Mouse (Mus musculus) cortical plate, adult 2 months (tissue): Measurements from ENCODE around the gene Kcnj2. TPM values are rescaled to one million over a fixed set of nuclear protein-coding genes. Genes with fewer than 3 reads are reported as not detected.

Experiments used
- H3K27ac ChIP-seq: fragments of 200-500 bp; 2 replicates; pipeline ENCODE4 v1.5.1; 2012; ENCODE audit warnings: low read length, control low read depth, inconsistent platforms; ENCODE audit not compliant: insufficient read depth
- H3K4me1 ChIP-seq: fragments of 200-500 bp; 2 replicates; pipeline ENCODE4 v1.6.1; 2011; ENCODE audit warnings: low read length; ENCODE audit not compliant: control insufficient read depth, insufficient read depth
- H3K4me3 ChIP-seq: fragments of 200-500 bp; 2 replicates; pipeline ENCODE4 v1.5.1; 2011; ENCODE audit warnings: mild to moderate bottlenecking, low read length, control low read depth; ENCODE audit not compliant: insufficient read depth
- CTCF ChIP-seq: fragments of 200-500 bp; IDR thresholded peaks from 2 replicates; pipeline ENCODE4 v1.5.1; 2011; ENCODE audit warnings: mild to moderate bottlenecking, control low read depth, low read length; ENCODE audit not compliant: insufficient read depth; ENCODE audit errors: extremely low read depth
- POLR2A ChIP-seq: fragments of 200-500 bp; IDR thresholded peaks from 2 replicates; pipeline ENCODE4 v1.6.1; 2011; ENCODE audit warnings: mild to moderate bottlenecking, low read length, control low read depth; ENCODE audit not compliant: insufficient read depth; ENCODE audit errors: extremely low read depth
- polyA plus RNA-seq: library from polyadenylated mRNA; depleted of rRNA; stranded (reverse); fragments of >200 nt; gene quantifications from 2 replicates; pipeline ENCODE4 v1.2.3, GENCODE M21; 2012

Gene Kcnj2
- polyA plus RNA-seq, 1 experiment: 11.4 TPM

- peaks cover 4% of the 10 kb centered on the region; the same call in 1 of the 2 replicates for H3K4me1 ChIP-seq
- H3K4me3 ChIP-seq: no peak overlapping the region
- H3K27ac ChIP-seq: no peak overlapping the region
- no peak for TF ChIP-seq POLR2A
- TF ChIP-seq CTCF: no peak
Measured at GRCm38 (mm10) chr11:111059440-111059839, 6.5 kb upstream of the Kcnj2 start.

- H3K27ac ChIP-seq: no peak overlapping the region
Measured at GRCm38 (mm10) chr11:111060216-111060615, 5.7 kb upstream of the Kcnj2 start.

GRCm38 (mm10) chr11:111064751-111065527 is 1.0 kb upstream of the Kcnj2 start:
- TF ChIP-seq CTCF: peak; percentile 75
- no peak for TF ChIP-seq POLR2A
- Histone ChIP-seq H3K27ac (peak overlapping the region; percentile 66; the same call in 1 of the 2 replicates), H3K4me3 (peak overlapping the region; percentile 53), H3K4me1 (0 out of 2 replicates have a peak, but pooled peaks cover 1% of the 10 kb centered on the region)

More at GRCm38 (mm10) chr11:111060216-111060615, 5.7 kb upstream of the Kcnj2 start:
- TF ChIP-seq CTCF (no peak), POLR2A (no peak)
- Histone ChIP-seq H3K4me1 (peaks cover 4% of the 10 kb centered on the region; the same call in 1 of the 2 replicates), H3K4me3 (no peak overlapping the region)

- TF ChIP-seq POLR2A (no peak), CTCF (no peak)
- Histone ChIP-seq H3K27ac (peak overlapping the region; percentile 38), H3K4me3 (peak overlapping the region; percentile 53), H3K4me1 (no peaks in the 10 kb centered on the region; the same call in 1 of the 2 replicates)
Measured at GRCm38 (mm10) chr11:111066299-111066691, 331 bp downstream of the Kcnj2 start.

GRCm38 (mm10) chr11:111067787-111068186 is 1.8 kb downstream of the Kcnj2 start:
- Histone ChIP-seq H3K4me1 (no peaks in the 10 kb centered on the region; the same call in 1 of the 2 replicates), H3K27ac (no peak overlapping the region), H3K4me3 (peak overlapping the region; percentile 53)
- TF ChIP-seq CTCF: no peak
- no peak for TF ChIP-seq POLR2A

GRCm38 (mm10) chr11:111070460-111070859 is 4.5 kb downstream of the Kcnj2 start:
- no peak overlapping the region for H3K4me3 ChIP-seq
- no peaks in the 10 kb centered on the region; the same call in 1 of the 2 replicates for H3K4me1 ChIP-seq
- no peak overlapping the region for H3K27ac ChIP-seq
- TF ChIP-seq CTCF (no peak), POLR2A (no peak)

GRCm38 (mm10) chr11:111074131-111074530 is 8.2 kb downstream of the Kcnj2 start:
- Histone ChIP-seq H3K4me3 (no peak overlapping the region; the same call in 1 of the 2 replicates), H3K27ac (no peak overlapping the region), H3K4me1 (no peaks in the 10 kb centered on the region; the same call in 1 of the 2 replicates)
- TF ChIP-seq POLR2A (no peak), CTCF (no peak)

GRCm38 (mm10) chr11:111078107-111078506 is 12.1 kb downstream of the Kcnj2 start:
- no peak overlapping the region for H3K4me3 ChIP-seq
- no peak overlapping the region for H3K27ac ChIP-seq
- TF ChIP-seq POLR2A: no peak
- TF ChIP-seq CTCF: no peak
- peaks cover 2% of the 10 kb centered on the region; the same call in 1 of the 2 replicates for H3K4me1 ChIP-seq

GRCm38 (mm10) chr11:111083009-111083408 is 17.0 kb downstream of the Kcnj2 start:
- Histone ChIP-seq H3K27ac (no peak overlapping the region), H3K4me3 (no peak overlapping the region), H3K4me1 (peaks cover 2% of the 10 kb centered on the region; the same call in 1 of the 2 replicates)
- TF ChIP-seq POLR2A (no peak), CTCF (no peak)

GRCm38 (mm10) chr11:111086933-111087332 is 21.0 kb downstream of the Kcnj2 start:
- Histone ChIP-seq H3K27ac (no peak overlapping the region), H3K4me1 (peaks cover under 1% of the 10 kb centered on the region; the same call in 1 of the 2 replicates), H3K4me3 (no peak overlapping the region)
- TF ChIP-seq POLR2A (no peak), CTCF (no peak)
